In genomic region chr5:23598491-23598890, GRCm38 (mm10) we compare ENCODE assay signal across 8 mouse cellular contexts.
DNase-seq lines count a peak whose midpoint lies in the region; ATAC-seq and TF ChIP-seq lines count a peak whose summit lies in the region.
"Had no signal": no experiment of that assay in that cellular context is flagged by ENCODE, and none has a peak within 500 bp of the region (broad histone marks: within the 10 kb centered on the region; RNA-seq: fewer than 3 reads in every experiment).

No protein-coding gene starts in this region.

- peak overlapping the region; percentile 25; the same call in 1 of the 2 replicates for H3K27ac ChIP-seq in cerebellum, adult 2 months (ENCODE audit: insufficient read depth, low read length)
- peak overlapping the region; percentile 50 for H3K27ac ChIP-seq in heart, embryonic 12.5 days (ENCODE audit: poor library complexity, severe bottlenecking)
- H3K27ac ChIP-seq in hindbrain, embryonic 16.5 days (ENCODE audit: low read depth, low read length) = no peak overlapping the region
- H3K27ac ChIP-seq: hindbrain, embryonic 15.5 days had no signal

- H3K4me3 ChIP-seq in cerebellum, adult 2 months (replicated peaks; ENCODE audit: insufficient read depth, low read depth, low read length) = no peak overlapping the region
- no peak overlapping the region for H3K4me3 ChIP-seq in heart, embryonic 12.5 days
- no peak overlapping the region for H3K4me3 ChIP-seq in hindbrain, embryonic 16.5 days (ENCODE audit: low read length)
- H3K4me3 ChIP-seq: hindbrain, embryonic 15.5 days had no signal

- no peak for TF ChIP-seq POLR2A in cerebellum, adult 2 months (IDR thresholded peaks at IDR 0.05; ENCODE audit: borderline replicate concordance, insufficient read depth, low read length)

- peaks cover 5% of the 10 kb centered on the region for H3K36me3 ChIP-seq in heart, embryonic 12.5 days
- no peaks in the 10 kb centered on the region; the same call in 1 of the 2 replicates for H3K36me3 ChIP-seq in hindbrain, embryonic 16.5 days (ENCODE audit: control insufficient read depth, insufficient read depth, low read length)
- H3K36me3 ChIP-seq: hindbrain, embryonic 15.5 days had no signal

- DNase-seq in adrenal gland, adult 8-10 months = peak; percentile 60
- DNase-seq in cerebellum, adult 2 months = peak; percentile 55 to 67
- peak; percentile 59 to 77 for DNase-seq in kidney, postnatal 4 days
- DNase-seq in urinary bladder, adult 2 months (ENCODE audit: low spot score) = no peak
- no peak for DNase-seq in testis, postnatal 10 days (ENCODE audit: low spot score)

- H3K9me3 ChIP-seq in heart, embryonic 12.5 days (replicated peaks) = no peaks in the 10 kb centered on the region
- H3K9me3 ChIP-seq in hindbrain, embryonic 16.5 days (ENCODE audit: control insufficient read depth, low read length) = no peaks in the 10 kb centered on the region
- H3K9me3 ChIP-seq: hindbrain, embryonic 15.5 days had no signal

- H3K4me2 ChIP-seq in heart, embryonic 12.5 days = peak overlapping the region; percentile 36; the same call in 1 of the 2 replicates
- H3K4me2 ChIP-seq in hindbrain, embryonic 16.5 days (ENCODE audit: low read length) = no peak overlapping the region
- H3K4me2 ChIP-seq: hindbrain, embryonic 15.5 days had no signal

- peak overlapping the region; percentile 4; the same call in 1 of the 2 replicates for H3K9ac ChIP-seq in heart, embryonic 12.5 days
- H3K9ac ChIP-seq in hindbrain, embryonic 16.5 days (ENCODE audit: low read depth, low read length) = no peak overlapping the region
- H3K9ac ChIP-seq: hindbrain, embryonic 15.5 days had no signal

- WGBS in cerebellum, adult 2 months = 4% methylated on average over 12 of the region's 12 CpGs
- WGBS in heart, embryonic 12.5 days = 50% methylated on average over 12 of the region's 12 CpGs
- 67% methylated on average over 12 of the region's 12 CpGs for whole genome bisulfite sequencing in hindbrain, embryonic 16.5 days

- H3K4me1 ChIP-seq in cerebellum, adult 2 months (ENCODE audit: control insufficient read depth, insufficient read depth, low read length) = peaks cover 21% of the 10 kb centered on the region; the same call in 1 of the 2 replicates
- H3K4me1 ChIP-seq in heart, embryonic 12.5 days (replicated peaks) = peaks cover 29% of the 10 kb centered on the region
- peaks cover 3% of the 10 kb centered on the region; the same call in 1 of the 2 replicates for H3K4me1 ChIP-seq in hindbrain, embryonic 16.5 days (ENCODE audit: control insufficient read depth, insufficient read depth, low read depth, low read length)

- no peak for TF ChIP-seq CTCF in cerebellum, adult 2 months (IDR thresholded peaks at IDR 0.05; ENCODE audit: borderline replicate concordance, insufficient read depth, low read depth, low read length)

- ATAC-seq in heart, embryonic 12.5 days (ENCODE audit: insufficient number of reproducible peaks, low FRiP score) = no peak
- ATAC-seq in hindbrain, embryonic 16.5 days = no peak

- H3K27me3 ChIP-seq in cerebellum, adult 2 months (ENCODE audit: control insufficient read depth, insufficient read depth, low read length) = no peaks in the 10 kb centered on the region
- H3K27me3 ChIP-seq in heart, embryonic 12.5 days (replicated peaks) = no peaks in the 10 kb centered on the region
- no peaks in the 10 kb centered on the region for H3K27me3 ChIP-seq in hindbrain, embryonic 16.5 days (replicated peaks; ENCODE audit: control insufficient read depth, insufficient read depth, low read length)
- H3K27me3 ChIP-seq: hindbrain, embryonic 15.5 days had no signal

Comparison
In these comparisons a context has a peak if more than half of its experiments do, and no peak if none do; other contexts are left out.
1. DNase-seq: peak in adrenal gland, adult 8-10 months (single experiment), cerebellum, adult 2 months (2 of 2) and kidney, postnatal 4 days (2 of 2); none in urinary bladder, adult 2 months (single experiment) and testis, postnatal 10 days (single experiment).